Mouse (Mus musculus) CD4-positive naive resting alpha-beta T cell, adult 76 days (primary cell): ENCODE results near the gene Gm9112. TPM values are rescaled to one million over a fixed set of nuclear protein-coding genes. Genes with fewer than 3 reads are reported as not detected.

Source experiments
- total RNA-seq: library from RNA; stranded (reverse); gene quantifications from one replicate; pipeline ENCODE4 v1.2.4, GENCODE M21; 2023

Gene Gm9112
- total RNA-seq: not detected

GRCm38 (mm10) chrX:102707535-102707934 is at the start of gene Gm9112, which contains the start of gene Dmrtc1b:
TSS of gene Gm9112 (minus strand) at chrX:102707635.
TSS of gene Dmrtc1b (plus strand) at chrX:102707865.

GRCm38 (mm10) chrX:102686872-102687271 is 20.6 kb downstream of the Gm9112 start, which contains the start of gene Gm3880:
TSS of gene Gm3880 (minus strand) at chrX:102686972.

Other genes starting within 250 kb of the Gm9112 start
- gene Hdac8, start 202.3 kb downstream of the Gm9112 start, total RNA-seq: 24.5 TPM
- 1.4 TPM for gene Phka1, start 63.4 kb downstream of the Gm9112 start, total RNA-seq
- gene Gm3880, start 20.7 kb downstream of the Gm9112 start, total RNA-seq: not detected
- not detected for gene Dmrtc1b, start 230 bp upstream of the Gm9112 start, total RNA-seq
- gene Dmrtc1c1, start 95.3 kb upstream of the Gm9112 start, total RNA-seq: not detected
- not detected for gene Dmrtc1c2, start 147.0 kb upstream of the Gm9112 start, total RNA-seq
- gene 1700031F05Rik, start 160.3 kb upstream of the Gm9112 start, total RNA-seq: not detected
- gene Dmrtc1a, start 201.1 kb upstream of the Gm9112 start, total RNA-seq: not detected
- gene 1700011M02Rik, start 201.3 kb upstream of the Gm9112 start, total RNA-seq: not detected
- not detected for gene 1700018G05Rik, start 220.7 kb upstream of the Gm9112 start, total RNA-seq